Mouse (Mus musculus): ENCODE results near the gene Pramef17.
"Not testable (repeated sequence)": the region's sequence is repeated elsewhere in the genome, so short reads cannot be mapped to it uniquely, and the experiment has no call there.

- not testable (repeated sequence) for TF ChIP-seq CTCF (IDR thresholded peaks at IDR 0.05; ENCODE audit: low read depth, low read length); GATA1 (IDR thresholded peaks at IDR 0.05; ENCODE audit: borderline replicate concordance, low read length); POLR2AphosphoS5 (IDR thresholded peaks at IDR 0.05; ENCODE audit: insufficient replicate concordance, low read depth, low read length); TAL1 (conservative IDR thresholded peaks at IDR 0.05; ENCODE audit: low read depth, low read length)
These were observed 27.3 kb downstream of the Pramef17 start, which contains the start of gene Gm13101 for GRCm38 (mm10) chr4:143966850-143967249.
